Mouse (Mus musculus) neutrophil, adult 65 days (primary cell): Measurements from ENCODE around the gene Olfr792. TPM values are rescaled to one million over a fixed set of nuclear protein-coding genes. Genes with fewer than 3 reads are reported as not detected.

ENCODE experiments used
- total RNA-seq: library from RNA; stranded (reverse); gene quantifications from 2 replicates; pipeline ENCODE4 v1.2.4, GENCODE M21; 2023

Olfr792 gene
- total RNA-seq = not detected in 2 replicates

GRCm38 (mm10) chr10:129538862-129539261, at the start of gene Olfr792:
TSS of gene Olfr792 (plus strand) at chr10:129539162.

DNA sequence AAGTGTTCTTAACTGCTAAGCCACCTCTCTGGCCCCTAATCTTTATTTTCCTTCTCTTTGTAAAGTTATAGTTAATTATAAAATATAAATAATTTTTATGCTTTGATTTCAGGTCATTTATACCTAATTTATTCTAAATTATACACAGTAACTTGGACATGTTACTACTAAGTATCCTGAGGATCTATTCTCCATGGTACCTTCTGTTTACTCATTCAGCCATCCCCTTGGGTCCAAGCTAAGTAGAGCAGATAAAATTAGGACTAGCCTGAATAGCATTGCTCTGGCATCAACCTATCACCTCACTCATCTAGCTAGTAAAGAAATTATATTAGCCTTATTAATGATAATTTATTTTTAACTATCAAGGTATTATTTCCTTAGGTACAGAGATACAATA, 40.8 kb upstream of the Olfr792 start, which contains the start of gene Olfr790:
Gene Olfr790 (plus strand): TSS at position 301 of the 400 bp plus-strand sequence.

GRCm38 (mm10) chr10:129521492-129521891, 17.5 kb upstream of the Olfr792 start, which contains the start of gene Olfr791:
TSS of gene Olfr791 (plus strand) at chr10:129521792.

GRCm38 (mm10) chr10:129567355-129567754, 28.4 kb downstream of the Olfr792 start, which contains the start of gene Olfr794:
TSS of gene Olfr794 (plus strand) at chr10:129567655.

Other genes with a start within 250 kb of the Olfr792 start
- gene Olfr780, start 221.0 kb upstream of the Olfr792 start, total RNA-seq = not detected in 2 replicates
- gene Olfr781, start 210.3 kb upstream of the Olfr792 start, total RNA-seq = not detected in 2 replicates
- gene Olfr782, start 190.3 kb upstream of the Olfr792 start, total RNA-seq = not detected in 2 replicates
- gene Olfr784, start 155.1 kb upstream of the Olfr792 start, total RNA-seq = 0.28 TPM in 1 of 2 replicates, not detected in the other
- not detected in 2 replicates for gene Olfr785, start 133.7 kb upstream of the Olfr792 start, total RNA-seq
- gene Olfr786, start 111.9 kb upstream of the Olfr792 start, total RNA-seq = not detected in 2 replicates
- gene Olfr787, start 77.3 kb upstream of the Olfr792 start, total RNA-seq = not detected in 2 replicates
- not detected in 2 replicates for gene Olfr788, start 68.2 kb upstream of the Olfr792 start, total RNA-seq
- 0.09 TPM in 1 of 2 replicates, not detected in the other for gene Olfr789, start 54.4 kb upstream of the Olfr792 start, total RNA-seq
- not detected in 2 replicates for gene Olfr790, start 40.7 kb upstream of the Olfr792 start, total RNA-seq
- gene Olfr791, start 17.4 kb upstream of the Olfr792 start, total RNA-seq = not detected in 2 replicates
- gene Olfr794, start 28.5 kb downstream of the Olfr792 start, total RNA-seq = not detected in 2 replicates
- gene Olfr796, start 73.4 kb downstream of the Olfr792 start, total RNA-seq = not detected in 2 replicates
- gene Olfr798, start 88.8 kb downstream of the Olfr792 start, total RNA-seq = not detected in 2 replicates
- gene Olfr799, start 98.3 kb downstream of the Olfr792 start, total RNA-seq = not detected in 2 replicates
- not detected in 2 replicates for gene Olfr800, start 118.5 kb downstream of the Olfr792 start, total RNA-seq
- not detected in 2 replicates for gene Olfr801, start 134.7 kb downstream of the Olfr792 start, total RNA-seq
- gene Olfr802, start 149.0 kb downstream of the Olfr792 start, total RNA-seq = not detected in 2 replicates
- gene Olfr803, start 155.1 kb downstream of the Olfr792 start, total RNA-seq = not detected in 2 replicates
- not detected in 2 replicates for gene Olfr804, start 164.0 kb downstream of the Olfr792 start, total RNA-seq
- not detected in 2 replicates for gene Olfr805, start 190.2 kb downstream of the Olfr792 start, total RNA-seq
- gene Olfr806, start 202.8 kb downstream of the Olfr792 start, total RNA-seq = not detected in 2 replicates
- gene Olfr807, start 218.6 kb downstream of the Olfr792 start, total RNA-seq = not detected in 2 replicates
- gene Olfr808, start 226.3 kb downstream of the Olfr792 start, total RNA-seq = not detected in 2 replicates
- gene Olfr809, start 235.5 kb downstream of the Olfr792 start, total RNA-seq = not detected in 2 replicates